Mouse (Mus musculus): ENCODE measurements at regions not wholly inside any gene's neighbourhood (a gene's known extent, or its start where the extent isn't known, plus 50 kb on each side); places are given as distances from the start of the nearest gene placed in this dataset.

DNA sequence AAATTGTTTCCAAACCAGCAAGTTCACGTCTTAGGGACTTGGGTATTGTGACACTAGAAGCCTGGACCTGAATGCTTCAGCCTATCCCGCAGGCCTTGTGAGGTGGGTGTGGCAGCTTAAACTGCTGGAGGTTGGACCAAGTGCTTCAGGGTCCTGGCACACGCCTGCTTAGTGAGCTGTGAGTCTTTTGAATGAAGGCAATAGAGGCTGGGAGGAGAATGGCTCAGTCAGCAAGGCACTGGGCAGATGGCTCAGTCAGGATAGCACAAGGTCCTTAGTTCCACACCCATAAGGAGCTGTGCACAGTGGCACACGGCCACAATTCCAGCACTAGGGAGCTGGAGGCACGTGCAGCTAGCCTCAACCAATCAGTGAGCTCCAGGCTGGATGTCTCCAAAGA lies 80.5 kb upstream of the Pmepa1 start:
- intact Hi-C loops (cut with DNase I): no loop called here
- DNase-seq (ENCODE audit: low spot score in 2 of 2): no peak

DNA sequence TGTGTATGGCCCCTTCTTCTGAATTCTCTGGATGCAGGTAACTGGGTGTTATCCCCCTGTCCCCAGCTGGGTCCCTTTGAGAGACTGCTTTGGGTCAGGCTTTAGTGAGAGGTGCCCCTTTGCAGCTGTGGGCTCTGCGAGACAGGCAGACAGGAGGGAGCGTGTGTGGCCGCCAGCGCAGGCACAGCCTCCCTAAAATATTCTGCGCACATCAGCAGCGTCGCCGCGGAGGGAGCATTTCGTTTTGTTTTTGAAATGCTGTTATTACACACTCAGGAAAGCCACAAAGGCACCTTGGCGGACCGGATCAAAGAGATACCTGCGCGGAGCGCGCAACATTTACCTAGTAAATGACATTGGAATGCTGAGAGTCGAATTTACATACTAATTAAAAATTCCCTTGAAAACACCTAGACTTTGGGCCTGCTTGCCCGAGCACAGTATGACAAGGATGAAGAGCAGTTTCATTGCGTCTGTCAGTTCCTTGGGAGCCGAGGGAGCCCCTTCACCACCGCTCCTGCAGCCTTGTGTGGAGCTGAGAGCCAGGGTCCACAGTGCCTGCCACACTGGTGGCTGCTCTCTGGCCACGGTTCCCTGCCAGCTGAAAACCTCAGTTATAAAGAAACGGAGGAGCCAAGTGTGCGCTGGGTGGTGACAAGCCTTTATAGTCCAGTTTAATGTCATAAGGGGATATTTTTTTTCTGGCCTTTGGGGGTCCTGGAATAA lies 89.3 kb upstream of the Pmepa1 start:
- peak in 1 of 2 experiments; percentile 23 for DNase-seq (ENCODE audit: low spot score in 2 of 2)
- intact Hi-C loops (cut with DNase I): no loop called here

DNA sequence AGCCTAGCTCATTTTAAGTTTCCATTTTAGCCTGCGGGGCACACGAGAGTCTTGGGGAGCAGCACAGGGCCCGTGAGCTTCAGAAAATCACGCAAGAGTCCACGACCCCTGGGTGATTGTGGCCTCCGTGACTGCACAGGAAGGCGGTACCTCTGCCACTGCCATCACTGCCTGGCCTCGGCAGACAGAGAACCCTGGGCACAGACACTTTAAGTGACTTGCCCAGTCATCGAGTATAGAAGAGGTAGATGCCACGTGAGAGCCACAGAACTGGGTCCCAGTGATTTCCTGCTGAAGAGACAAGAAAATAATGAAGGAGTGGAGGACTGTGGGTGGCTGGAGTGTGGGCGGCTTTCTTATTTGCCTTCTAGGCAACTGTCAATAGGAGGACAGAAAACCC lies 90.4 kb upstream of the Pmepa1 start:
- intact Hi-C loops (cut with DNase I): no loop called here
- no peak for DNase-seq (ENCODE audit: low spot score in 2 of 2)

DNA sequence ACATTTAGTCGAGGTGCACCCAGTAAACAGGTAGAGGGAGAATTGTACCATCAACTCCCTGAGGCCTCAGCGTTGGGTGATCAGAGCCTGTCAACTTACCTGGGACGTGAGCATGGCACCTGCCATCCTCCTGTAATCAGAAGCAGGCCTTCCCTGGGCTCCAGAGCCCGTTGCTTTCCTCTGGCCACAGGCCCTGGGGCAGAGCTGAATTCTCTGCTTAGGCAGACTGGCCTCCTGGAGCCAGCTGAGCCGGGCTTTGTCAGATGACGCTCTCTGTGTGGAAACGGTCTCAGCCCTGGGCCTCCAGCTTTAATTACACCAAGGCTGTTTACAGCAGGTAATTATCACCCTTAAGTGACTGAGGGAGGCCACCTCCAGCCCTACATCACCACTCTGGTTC lies 92.6 kb upstream of the Pmepa1 start:
- DNase-seq (ENCODE audit: low spot score in 2 of 2): no peak
- intact Hi-C loops (cut with DNase I): no loop called here

DNA sequence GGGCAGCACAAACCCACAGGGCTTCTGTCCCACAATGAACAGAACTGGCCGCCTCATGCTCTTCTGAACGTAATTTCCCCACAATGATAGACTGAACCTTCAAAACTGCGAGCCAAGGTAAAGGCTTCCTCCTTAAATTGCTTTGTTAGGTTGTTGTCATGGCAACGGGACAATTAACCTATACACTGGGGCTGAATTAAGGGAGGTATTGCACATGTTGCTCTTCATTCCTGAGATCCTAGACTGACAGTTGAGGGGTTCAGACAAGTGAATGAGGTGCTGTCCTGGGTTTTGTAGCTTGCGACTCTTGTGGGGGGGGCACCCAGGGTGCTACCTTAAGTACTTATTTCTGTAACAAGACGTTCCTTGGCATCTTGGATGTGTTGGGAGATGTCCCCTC lies 100.6 kb upstream of the Pmepa1 start:
- DNase-seq (ENCODE audit: low spot score in 2 of 2): no peak
- intact Hi-C loops (cut with DNase I): no loop called here

DNA sequence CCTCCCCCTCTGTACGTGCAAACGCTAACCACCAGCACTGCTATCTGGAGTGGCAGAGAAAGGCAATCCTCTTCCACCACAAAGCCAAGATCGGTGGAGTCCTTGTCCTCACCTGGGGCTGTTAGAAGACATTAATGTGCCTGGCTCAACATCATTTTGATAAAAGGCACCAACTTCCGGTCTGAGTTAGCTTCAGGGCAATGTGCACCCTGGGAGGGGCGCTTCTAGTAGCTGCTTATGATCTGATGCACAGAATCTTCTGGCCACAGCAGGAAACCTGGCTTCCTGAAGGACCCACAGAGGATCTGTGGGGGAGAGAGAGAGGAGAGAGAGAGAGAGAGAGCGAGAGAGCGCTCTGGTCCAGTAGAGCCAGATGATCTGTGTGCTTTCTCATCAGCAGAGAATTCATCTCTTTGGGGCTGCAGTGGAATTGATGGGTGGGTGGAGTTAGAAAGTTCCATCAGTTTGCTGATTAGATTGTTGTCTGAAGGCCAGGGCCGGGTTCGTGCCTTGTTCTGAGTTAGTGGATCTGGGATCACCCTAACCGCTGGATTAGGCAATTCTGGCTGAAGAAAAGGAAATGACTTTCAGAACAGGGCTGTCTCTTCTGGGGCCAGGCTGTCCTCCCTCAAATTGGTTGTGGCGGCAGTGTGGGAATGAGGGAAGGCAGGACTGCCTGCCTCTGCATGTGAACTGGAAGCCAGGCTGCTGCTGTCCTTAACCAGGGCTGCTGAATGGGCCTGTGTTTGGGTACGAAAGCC lies 101.3 kb upstream of the Pmepa1 start:
- DNase-seq (ENCODE audit: low spot score in 2 of 2): no peak

DNA sequence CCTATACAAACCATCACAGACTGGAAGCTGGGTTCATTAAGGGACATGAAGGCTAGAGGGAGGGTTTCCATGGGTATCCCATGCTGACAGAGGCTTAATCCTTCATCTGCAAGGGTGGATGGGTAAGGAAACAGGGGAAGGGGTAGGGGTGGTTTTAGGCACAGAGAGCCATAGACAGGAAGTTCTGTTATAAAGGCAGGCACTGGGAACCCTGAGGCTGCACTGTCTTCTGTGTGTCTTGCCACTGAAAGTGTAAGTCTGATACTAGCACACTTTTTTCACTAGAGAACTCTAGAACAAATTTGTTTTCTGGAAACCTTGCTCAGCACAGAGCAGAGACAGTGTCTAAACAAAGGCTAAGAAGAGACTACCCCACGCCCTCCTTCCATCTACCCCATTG lies 103.4 kb upstream of the Pmepa1 start:
- no peak for DNase-seq (ENCODE audit: low spot score in 2 of 2)
- intact Hi-C loops (cut with DNase I): no loop called here

More for the DNA sequence above, 101.3 kb upstream of the Pmepa1 start:
- intact Hi-C loops (cut with DNase I): no loop called here

DNA sequence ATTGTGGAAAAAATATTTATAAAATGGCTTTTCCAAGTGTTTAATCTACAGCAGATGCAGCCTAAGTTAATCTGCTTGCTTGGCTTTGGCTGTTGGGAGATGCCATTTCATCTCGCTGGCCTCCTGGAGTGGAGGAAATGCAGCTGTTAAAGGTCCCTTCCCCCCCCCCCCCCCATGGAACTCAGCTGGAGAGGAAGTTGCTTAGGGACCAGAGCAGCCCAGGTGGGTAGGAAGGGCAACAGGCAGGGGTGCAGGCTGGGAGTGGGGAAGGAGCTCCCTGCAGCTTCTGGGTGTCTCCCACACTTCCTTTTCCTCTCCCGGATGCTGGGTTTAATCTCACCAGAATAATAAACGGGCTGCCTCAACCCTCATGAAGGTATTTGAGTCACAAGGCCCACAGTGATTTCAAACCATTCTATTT lies 104.0 kb upstream of the Pmepa1 start:
- intact Hi-C loops (cut with DNase I): no loop called here
- no peak for DNase-seq (ENCODE audit: low spot score in 2 of 2)

DNA sequence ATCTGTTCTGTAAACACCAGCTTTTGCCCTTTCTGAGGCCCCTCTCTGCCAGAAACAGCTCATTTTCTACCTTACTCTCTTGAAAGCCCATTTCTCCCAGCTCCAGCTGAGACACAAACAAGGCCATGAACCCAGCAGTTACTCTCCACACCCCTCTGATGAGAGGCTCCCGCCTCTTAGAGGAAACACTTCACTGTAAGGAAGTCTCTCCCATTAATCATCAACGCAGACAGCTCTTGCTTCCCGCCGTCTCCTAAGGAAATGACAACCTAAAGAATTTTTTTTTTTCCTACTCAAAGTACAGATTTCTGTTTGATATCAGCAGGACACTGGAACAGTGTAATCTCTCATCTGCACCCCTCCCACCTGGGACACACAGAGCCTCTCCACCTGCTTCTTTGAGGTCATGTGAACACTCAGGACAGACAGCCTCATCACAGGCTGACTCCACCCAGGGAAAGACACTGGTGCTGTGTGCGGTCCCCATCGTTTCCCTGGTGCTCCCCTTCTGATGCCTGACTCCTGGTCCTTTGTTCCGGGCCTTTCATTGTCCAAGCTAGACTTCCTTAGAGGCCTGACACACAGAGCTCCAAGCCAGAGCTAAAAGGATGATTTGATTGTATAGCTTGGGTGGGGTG lies 106.0 kb upstream of the Pmepa1 start:
- DNase-seq (ENCODE audit: low spot score in 2 of 2): no peak
- intact Hi-C loops (cut with DNase I): no loop called here

DNA sequence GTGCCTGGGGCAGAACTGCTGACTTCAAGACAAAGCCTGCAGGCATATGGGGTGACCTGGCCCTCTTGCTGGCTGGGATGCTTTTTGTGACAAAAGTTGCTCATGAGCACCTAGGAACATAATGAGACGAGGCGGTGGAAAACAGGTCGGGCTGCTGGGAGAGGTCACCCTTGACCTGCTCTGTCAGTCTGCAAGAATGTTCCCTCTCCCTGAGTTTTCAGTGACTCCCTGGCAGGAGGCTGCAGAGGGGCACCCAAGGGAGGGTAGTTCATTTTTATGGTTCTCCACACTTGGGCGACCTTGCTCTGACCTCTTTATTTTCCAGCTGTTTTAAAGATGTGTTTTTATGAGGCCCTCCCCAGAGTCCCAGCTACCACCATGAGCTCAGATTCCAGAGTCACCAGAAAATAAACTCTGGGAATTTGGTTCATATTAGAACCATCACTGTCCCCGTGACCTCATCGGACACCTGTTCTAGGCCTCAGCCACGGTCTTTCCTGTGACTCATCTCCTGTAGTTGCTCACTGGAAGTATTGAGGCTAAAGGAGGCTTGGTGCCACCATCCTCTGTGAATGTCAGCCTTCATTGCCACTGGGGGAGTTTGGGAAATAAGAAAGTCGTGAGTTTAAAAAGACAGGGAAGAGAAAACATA lies 108.7 kb upstream of the Pmepa1 start:
- intact Hi-C loops (cut with DNase I): no loop called here
- DNase-seq (ENCODE audit: low spot score in 2 of 2): no peak

DNA sequence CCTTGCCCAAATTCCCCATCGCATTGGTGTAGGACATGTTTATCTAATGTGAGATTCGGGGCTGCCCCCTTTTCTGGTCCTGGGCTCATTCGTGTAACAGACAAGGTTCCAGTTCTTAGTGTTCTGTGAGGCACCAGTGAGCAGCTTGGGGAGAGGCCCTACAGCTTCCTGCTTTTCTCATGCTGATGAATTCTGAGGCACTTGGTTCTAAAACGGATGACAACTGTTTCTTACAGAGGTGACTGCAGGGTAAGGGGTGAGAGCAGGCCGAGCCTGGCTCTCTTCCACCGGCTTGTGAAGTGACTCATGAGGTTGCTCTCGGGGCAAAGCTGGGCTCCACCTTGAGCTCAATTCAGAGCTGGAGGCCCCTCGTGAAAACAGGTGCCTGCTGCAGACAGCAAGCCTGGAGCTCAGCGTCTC lies 109.4 kb upstream of the Pmepa1 start:
- DNase-seq (ENCODE audit: low spot score in 2 of 2): no peak
- intact Hi-C loops (cut with DNase I): no loop called here

DNA sequence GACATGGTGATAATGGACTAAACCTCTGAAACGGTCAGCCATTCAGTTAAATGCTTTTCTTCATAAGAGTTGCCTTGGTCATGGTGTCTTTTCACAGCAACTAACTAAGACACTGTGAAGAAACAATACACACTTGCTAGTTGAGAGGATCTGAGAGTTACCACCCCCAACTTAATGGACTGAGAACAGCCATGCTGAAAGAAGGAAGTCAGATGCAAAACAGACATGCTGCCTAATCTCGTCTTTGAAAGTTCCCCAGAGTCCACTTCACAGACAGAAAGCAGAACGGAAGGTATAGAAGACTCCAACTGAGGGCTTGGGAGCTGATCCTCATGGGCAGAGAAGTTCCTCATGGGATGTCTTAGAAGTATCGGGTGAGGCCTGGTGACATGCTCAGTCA lies 111.8 kb upstream of the Pmepa1 start:
- DNase-seq (ENCODE audit: low spot score in 2 of 2): no peak
- intact Hi-C loops (cut with DNase I): no loop called here

DNA sequence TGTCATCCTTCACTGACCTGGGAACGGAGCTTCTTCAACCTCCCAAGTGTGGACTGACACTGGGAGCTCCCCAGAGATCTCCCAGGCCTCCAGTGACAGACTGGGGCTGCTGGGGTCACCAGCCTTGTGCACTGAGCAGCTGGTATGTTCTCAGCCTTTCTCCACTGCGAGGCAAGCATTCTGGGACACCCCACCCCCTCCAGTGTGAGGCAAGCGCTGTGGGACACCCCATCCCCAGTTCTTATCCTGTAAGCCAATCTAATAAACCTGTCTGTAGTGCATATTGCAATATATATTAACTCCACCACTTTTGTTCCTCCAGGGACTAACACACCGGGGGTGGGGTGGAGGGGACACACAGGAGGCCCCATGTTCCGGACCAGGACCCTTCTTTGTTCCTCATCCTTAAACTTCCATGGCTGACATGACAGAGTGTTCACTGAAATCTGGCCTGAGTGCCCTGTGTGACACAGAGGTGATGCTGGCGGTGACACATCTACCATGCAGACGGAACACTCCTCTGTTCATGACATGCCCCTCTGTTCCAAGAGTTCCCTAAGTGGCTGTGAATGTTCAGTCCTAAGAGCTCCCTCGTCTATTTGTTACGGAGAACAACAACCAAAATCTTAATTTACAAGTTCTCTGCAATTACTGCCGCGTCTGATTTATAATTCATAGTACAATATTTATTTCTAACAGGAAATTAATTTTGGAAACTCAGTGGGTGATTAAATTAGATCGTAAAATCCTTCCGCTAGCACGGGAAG lies 116.4 kb upstream of the Pmepa1 start:
- intact Hi-C loops (cut with DNase I): no loop called here
- DNase-seq (ENCODE audit: low spot score in 2 of 2): no peak

DNA sequence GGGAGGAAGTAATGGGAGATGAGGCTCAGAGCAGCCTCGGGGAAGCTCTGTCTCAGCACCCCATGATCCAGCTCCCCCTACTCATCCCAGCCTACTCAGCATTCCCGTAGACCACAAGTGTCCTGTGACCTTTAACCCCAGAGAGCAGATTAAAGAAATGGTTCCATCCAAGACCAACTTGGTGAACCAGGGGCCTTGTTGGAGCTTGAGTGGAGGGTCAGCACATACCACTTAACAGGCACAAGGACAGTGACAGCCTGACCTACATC lies 116.9 kb upstream of the Pmepa1 start:
- no peak for DNase-seq (ENCODE audit: low spot score in 2 of 2)
- intact Hi-C loops (cut with DNase I): no loop called here

DNA sequence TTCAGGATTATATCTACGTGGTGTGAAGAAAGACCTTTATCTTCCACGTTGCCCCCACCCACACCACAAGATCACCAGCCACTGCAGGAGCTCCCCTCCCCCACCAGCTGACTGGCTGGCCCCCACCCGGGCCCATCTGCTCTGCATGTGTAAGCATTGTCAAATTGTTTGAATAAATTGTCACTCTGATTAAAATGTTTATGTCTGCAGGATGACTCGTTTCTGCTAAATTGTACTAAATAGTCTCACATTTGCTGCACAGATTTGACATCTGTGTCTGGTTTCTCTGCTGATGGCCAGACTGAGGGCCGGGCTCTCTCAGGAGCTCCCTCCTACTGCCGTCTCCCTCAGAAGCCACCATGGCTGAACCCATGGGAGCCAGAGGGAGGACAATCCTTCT lies 119.2 kb upstream of the Pmepa1 start:
- intact Hi-C loops (cut with DNase I): no loop called here

DNA sequence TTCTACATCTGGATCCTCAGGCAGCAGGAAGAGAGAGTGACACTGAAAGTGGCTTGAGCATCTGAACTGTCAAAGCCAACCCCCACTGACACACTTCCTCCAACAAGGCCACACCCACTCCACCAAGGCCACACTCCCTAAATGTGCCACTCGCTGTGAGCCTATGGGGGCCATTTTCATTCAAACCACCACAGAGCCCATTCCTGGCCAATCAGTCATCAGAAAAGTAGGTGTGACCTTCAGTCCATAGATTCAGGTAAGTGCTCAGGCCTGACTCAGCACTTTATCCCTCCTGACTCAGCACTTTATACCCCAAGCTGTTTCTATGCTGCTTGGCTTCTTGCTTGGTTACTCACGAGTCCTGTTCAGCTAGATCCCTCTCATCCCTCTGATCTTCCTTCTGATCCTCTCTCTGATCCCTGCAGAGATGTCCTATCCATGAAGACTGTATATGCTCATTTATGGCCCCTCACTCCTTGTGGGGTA lies 121.6 kb upstream of the Pmepa1 start:
- DNase-seq (ENCODE audit: low spot score in 2 of 2): no peak

More for the DNA sequence above, 119.2 kb upstream of the Pmepa1 start:
- DNase-seq (ENCODE audit: low spot score in 2 of 2): no peak

DNA sequence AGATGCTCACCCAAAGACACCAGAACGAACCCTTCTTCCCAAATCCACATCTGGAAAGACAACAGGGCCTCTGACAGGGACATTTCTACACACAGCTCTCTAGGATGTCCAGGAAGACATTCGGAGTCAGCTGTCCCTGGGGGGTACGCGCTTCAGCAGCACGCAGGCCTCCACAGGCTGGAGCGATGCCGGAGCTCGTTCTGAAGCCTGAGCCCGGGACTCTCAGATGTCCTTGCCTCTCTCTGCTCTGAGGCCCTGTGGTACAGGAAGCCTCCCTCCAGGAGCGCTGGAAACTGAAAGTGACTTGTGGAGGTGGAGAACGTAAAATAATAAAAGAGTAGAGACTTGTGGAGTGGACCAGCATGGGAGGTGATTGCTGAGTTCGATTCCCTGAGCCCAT lies 116.8 kb upstream of the 1700021F07Rik start:
- intact Hi-C loops (cut with DNase I): no loop called here
- DNase-seq (ENCODE audit: low spot score in 2 of 2): no peak

More for the DNA sequence above, 121.6 kb upstream of the Pmepa1 start:
- intact Hi-C loops (cut with DNase I): no loop called here

DNA sequence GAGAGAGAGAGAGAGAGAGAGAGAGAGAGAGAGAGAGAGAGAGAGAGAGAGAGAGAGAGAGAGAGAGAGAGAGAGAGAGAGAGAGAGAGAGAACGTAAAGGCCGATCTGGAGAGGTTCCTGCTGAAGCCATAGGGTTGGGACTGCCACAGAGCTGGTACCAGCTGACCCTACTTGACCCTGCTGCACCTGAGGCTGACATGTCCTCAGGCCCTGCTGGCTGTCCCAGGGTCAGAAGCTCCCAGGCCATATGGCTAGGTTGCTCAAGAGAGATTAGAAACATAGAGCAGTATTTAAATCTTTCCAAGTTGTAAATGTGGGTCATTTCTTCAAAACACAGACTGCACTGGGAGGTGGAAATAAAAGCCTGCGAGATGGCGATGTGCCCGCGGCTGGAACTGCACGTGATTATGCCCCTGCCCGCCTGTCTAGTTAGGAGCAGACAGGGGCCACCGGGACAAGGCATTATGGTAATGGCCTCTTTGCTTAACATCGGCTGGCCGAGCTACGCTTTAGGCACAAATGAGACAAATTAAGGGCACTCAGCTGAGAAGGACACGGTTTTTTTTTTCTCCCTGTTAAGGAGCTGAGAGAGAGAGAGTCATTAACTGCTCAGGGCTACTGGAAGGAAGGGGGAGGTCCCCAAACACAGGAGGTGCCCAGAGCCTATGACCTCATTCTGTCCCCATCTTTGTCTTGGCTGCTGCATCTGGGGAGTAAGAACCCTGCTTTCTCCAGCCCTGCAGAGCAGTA lies 115.9 kb upstream of the 1700021F07Rik start:
- intact Hi-C loops (cut with DNase I): no loop called here
- peak; percentile 51 to 52 for DNase-seq (ENCODE audit: low spot score in 2 of 2)

DNA sequence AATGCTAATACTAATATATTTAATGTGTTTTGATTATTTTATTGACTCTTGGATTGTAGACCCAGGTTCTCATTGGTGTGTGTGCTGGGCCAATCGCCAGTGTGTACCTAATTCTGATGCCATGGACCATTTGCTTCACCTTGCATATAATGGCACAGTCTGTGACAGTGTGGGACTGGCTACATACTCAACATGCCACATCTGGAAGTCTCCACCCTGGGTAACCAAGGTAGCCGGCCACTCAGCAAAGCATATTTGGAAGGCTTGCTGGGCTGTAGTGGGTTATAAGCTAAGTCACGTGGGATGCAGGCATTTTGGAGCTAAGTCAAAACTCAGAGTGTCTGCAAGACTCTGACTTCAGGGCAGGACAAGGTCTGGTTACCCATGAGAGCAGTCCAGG lies 115.3 kb upstream of the 1700021F07Rik start:
- no peak for DNase-seq (ENCODE audit: low spot score in 2 of 2)
- intact Hi-C loops (cut with DNase I): no loop called here

Measured in left cerebral cortex, postnatal 14 days (tissue).